Mouse (Mus musculus): ENCODE measurements around the gene Scube3. TPM values are rescaled to one million over a fixed set of nuclear protein-coding genes. Genes with fewer than 3 reads are reported as not detected.
A peak's percentile ranks its signal among the peaks of the same experiment; 100 is the strongest.

Gene Scube3
- total and polyA plus RNA-seq, 3 experiments, result 0.22 TPM; not detected in 2

GRCm38 (mm10) chr17:28204052-28204720 is 62.2 kb downstream of the Scube3 start:
- Histone ChIP-seq H3K4me1 (ENCODE audit: insufficient read depth, low read depth, low read length) (peaks cover 49% of the 10 kb centered on the region), H3K36me3 (replicated peaks) (peaks cover 70% of the 10 kb centered on the region)
- DNase-seq (ENCODE audit: low spot score), result peak; percentile 53

DNA sequence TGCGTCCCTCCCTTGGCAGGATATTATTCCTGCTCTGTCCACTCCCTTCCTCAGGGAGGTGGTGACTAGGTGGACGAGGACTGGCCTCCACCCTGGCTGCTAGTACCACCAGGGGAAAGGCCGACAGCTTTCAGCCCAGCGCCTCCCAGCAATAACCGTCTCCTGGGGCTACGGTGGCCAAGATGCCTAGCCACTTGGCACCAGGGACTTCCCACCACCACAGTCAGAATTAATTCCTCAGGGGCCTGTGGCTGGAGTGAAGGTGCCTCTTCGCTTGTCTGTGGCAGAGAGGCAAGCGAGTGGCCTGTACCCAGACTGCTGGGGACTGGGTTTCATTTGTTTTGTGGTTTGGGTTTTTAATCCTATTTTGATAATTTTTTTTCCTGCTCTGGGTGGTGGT is 63.5 kb downstream of the Scube3 start:
- TF ChIP-seq POLR2AphosphoS5 (IDR thresholded peaks at IDR 0.05; ENCODE audit: insufficient replicate concordance, low read depth, low read length) (no peak), CTCF (IDR thresholded peaks at IDR 0.05; ENCODE audit: low read depth, low read length) (no peak), GATA1 (IDR thresholded peaks at IDR 0.05; ENCODE audit: borderline replicate concordance, low read length) (no peak), GATA2 (IDR thresholded peaks at IDR 0.05; ENCODE audit: borderline replicate concordance, low read depth, low read length) (no peak), TAL1 (conservative IDR thresholded peaks at IDR 0.05; ENCODE audit: low read depth, low read length) (no peak)
- H3K36me3 ChIP-seq (replicated peaks), result peaks cover 63% of the 10 kb centered on the region
- H3K27me3 ChIP-seq (ENCODE audit: insufficient read depth, low read length), result no peaks in the 10 kb centered on the region
- no peak for DNase-seq (ENCODE audit: low spot score)
- no peak for ATAC-seq (ENCODE audit: extremely low read depth, insufficient number of reproducible peaks, low FRiP score, poor library complexity, severe bottlenecking)
- H3K4me1 ChIP-seq (ENCODE audit: insufficient read depth, low read depth, low read length), result peaks cover 58% of the 10 kb centered on the region
- H3K4me3 ChIP-seq (ENCODE audit: low read depth, low read length), result peak overlapping the region; percentile 13; the same call in 1 of the 2 replicates
- H3K9me3 ChIP-seq (replicated peaks), result no peaks in the 10 kb centered on the region

More at GRCm38 (mm10) chr17:28204052-28204720, 62.2 kb downstream of the Scube3 start:
- TF ChIP-seq GATA2 (IDR thresholded peaks at IDR 0.05; ENCODE audit: borderline replicate concordance, low read depth, low read length) (no peak), CTCF (IDR thresholded peaks at IDR 0.05; ENCODE audit: low read depth, low read length) (peak; percentile 92), POLR2AphosphoS5 (IDR thresholded peaks at IDR 0.05; ENCODE audit: insufficient replicate concordance, low read depth, low read length) (no peak)
- ATAC-seq (ENCODE audit: extremely low read depth, insufficient number of reproducible peaks, low FRiP score, poor library complexity, severe bottlenecking), result no peak
- H3K9me3 ChIP-seq (replicated peaks), result no peaks in the 10 kb centered on the region
- no peaks in the 10 kb centered on the region for H3K27me3 ChIP-seq (ENCODE audit: insufficient read depth, low read length)
- H3K4me3 ChIP-seq (ENCODE audit: low read depth, low read length), result peak overlapping the region; percentile 13; the same call in 1 of the 2 replicates

DNA sequence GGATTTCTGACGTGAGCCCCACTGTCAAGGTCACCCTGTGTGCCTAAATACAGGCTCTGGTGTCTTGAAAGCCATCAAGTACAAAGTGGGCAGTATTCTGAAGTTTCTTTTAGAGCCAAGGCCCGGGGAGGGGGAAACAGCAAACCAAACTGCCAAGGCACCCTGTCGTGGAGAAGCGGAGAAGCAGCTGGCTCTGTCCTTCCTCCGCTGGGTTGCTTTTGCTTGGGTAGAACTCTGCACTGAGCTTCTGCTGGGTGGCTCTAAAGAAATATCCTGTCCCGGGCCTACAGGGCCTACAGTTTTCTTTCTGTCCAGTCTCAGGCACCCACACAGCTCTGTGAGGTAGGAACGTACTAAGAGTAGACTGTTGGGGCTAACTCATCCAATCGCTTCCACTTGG is 65.2 kb downstream of the Scube3 start:
- DNase-seq (ENCODE audit: low spot score) (no peak), ATAC-seq (ENCODE audit: extremely low read depth, insufficient number of reproducible peaks, low FRiP score, poor library complexity, severe bottlenecking) (no peak)
- Histone ChIP-seq H3K9me3 (replicated peaks) (no peaks in the 10 kb centered on the region), H3K4me3 (ENCODE audit: low read depth, low read length) (peak overlapping the region; percentile 91; the same call in 1 of the 2 replicates), H3K27me3 (ENCODE audit: insufficient read depth, low read length) (no peaks in the 10 kb centered on the region), H3K4me1 (ENCODE audit: insufficient read depth, low read depth, low read length) (peaks cover 75% of the 10 kb centered on the region), H3K36me3 (replicated peaks) (peaks cover 59% of the 10 kb centered on the region)
- TF ChIP-seq POLR2AphosphoS5 (IDR thresholded peaks at IDR 0.05; ENCODE audit: insufficient replicate concordance, low read depth, low read length), result no peak
- TF ChIP-seq TAL1 (conservative IDR thresholded peaks at IDR 0.05; ENCODE audit: low read depth, low read length), result no peak
- no peak for TF ChIP-seq GATA2 (IDR thresholded peaks at IDR 0.05; ENCODE audit: borderline replicate concordance, low read depth, low read length)

DNA sequence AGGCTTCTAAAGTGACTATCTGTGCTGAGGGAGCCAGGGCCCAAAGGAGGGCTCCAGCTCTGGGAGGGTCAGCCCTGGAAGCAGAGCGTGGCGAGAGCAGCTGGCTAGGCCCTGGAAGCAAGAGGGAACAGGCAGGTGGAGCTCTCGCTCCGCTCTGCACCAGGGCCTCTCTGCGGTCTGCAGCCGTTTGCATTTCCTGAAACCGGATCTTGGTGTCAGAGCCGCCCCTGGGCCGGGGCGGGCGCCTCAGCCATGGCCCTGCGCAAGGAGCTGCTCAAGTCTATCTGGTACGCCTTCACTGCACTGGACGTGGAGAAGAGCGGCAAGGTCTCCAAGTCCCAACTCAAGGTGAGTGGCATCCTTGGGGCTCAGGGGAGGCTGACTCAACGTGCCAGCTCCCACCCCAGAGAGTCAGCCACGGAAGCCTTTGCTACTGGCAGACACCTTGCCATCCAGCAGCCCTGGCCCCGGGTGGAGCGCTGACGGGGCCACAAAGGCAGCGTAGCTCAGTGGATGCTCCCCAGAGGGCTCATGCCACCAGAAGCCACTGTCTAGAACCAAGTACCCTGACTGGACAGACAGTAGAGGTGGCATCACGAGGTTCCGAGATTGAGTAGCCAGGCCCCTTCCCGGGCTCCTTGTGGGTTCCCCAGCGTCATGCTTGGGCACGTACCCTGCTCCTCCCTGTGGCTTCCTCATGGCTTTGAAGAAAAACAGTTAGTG is 65.8 kb downstream of the Scube3 start, which contains the start of gene Def6:
TSS of gene Def6 (plus strand) at position 188 of the 723 bp plus-strand sequence.
- H3K9me3 ChIP-seq (replicated peaks), result no peaks in the 10 kb centered on the region
- H3K4me3 ChIP-seq (ENCODE audit: low read depth, low read length), result peak within 1 kb of the TSS; percentile 91
- no peaks in the 10 kb centered on the region for H3K27me3 ChIP-seq (ENCODE audit: insufficient read depth, low read length)
- no peak for TF ChIP-seq POLR2AphosphoS5 (IDR thresholded peaks at IDR 0.05; ENCODE audit: insufficient replicate concordance, low read depth, low read length)
- TF ChIP-seq GATA1 (IDR thresholded peaks at IDR 0.05; ENCODE audit: borderline replicate concordance, low read length), result no peak
- no peak for TF ChIP-seq GATA2 (IDR thresholded peaks at IDR 0.05; ENCODE audit: borderline replicate concordance, low read depth, low read length)
- TF ChIP-seq TAL1 (conservative IDR thresholded peaks at IDR 0.05; ENCODE audit: low read depth, low read length), result no peak
- TF ChIP-seq CTCF (IDR thresholded peaks at IDR 0.05; ENCODE audit: low read depth, low read length), result no peak
- H3K36me3 ChIP-seq (replicated peaks), result peaks cover 59% of the 10 kb centered on the region
- ATAC-seq (ENCODE audit: extremely low read depth, insufficient number of reproducible peaks, low FRiP score, poor library complexity, severe bottlenecking) (peak; percentile 58), DNase-seq (ENCODE audit: low spot score) (peak; percentile 88)
- H3K4me1 ChIP-seq (ENCODE audit: insufficient read depth, low read depth, low read length), result peaks cover 81% of the 10 kb centered on the region

DNA sequence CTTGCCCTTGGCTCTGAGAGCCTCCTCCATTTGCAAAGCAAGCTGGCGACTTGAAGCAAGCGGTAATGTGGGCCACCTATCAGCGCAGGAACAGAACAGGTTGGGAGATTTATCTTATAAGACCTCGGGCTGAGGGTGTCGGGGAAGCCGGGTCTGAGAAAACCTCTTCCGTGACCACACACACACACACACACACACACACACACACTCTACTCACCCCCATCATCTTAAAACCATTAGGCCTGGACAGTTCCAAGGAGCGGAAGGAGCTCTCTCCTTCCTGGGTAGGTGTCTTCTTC is 66.3 kb downstream of the Scube3 start:
- TF ChIP-seq GATA2 (IDR thresholded peaks at IDR 0.05; ENCODE audit: borderline replicate concordance, low read depth, low read length), result no peak
- TF ChIP-seq GATA1 (IDR thresholded peaks at IDR 0.05; ENCODE audit: borderline replicate concordance, low read length), result no peak
- no peak for TF ChIP-seq CTCF (IDR thresholded peaks at IDR 0.05; ENCODE audit: low read depth, low read length)
- TF ChIP-seq POLR2AphosphoS5 (IDR thresholded peaks at IDR 0.05; ENCODE audit: insufficient replicate concordance, low read depth, low read length), result no peak
- no peak for TF ChIP-seq TAL1 (conservative IDR thresholded peaks at IDR 0.05; ENCODE audit: low read depth, low read length)

DNA sequence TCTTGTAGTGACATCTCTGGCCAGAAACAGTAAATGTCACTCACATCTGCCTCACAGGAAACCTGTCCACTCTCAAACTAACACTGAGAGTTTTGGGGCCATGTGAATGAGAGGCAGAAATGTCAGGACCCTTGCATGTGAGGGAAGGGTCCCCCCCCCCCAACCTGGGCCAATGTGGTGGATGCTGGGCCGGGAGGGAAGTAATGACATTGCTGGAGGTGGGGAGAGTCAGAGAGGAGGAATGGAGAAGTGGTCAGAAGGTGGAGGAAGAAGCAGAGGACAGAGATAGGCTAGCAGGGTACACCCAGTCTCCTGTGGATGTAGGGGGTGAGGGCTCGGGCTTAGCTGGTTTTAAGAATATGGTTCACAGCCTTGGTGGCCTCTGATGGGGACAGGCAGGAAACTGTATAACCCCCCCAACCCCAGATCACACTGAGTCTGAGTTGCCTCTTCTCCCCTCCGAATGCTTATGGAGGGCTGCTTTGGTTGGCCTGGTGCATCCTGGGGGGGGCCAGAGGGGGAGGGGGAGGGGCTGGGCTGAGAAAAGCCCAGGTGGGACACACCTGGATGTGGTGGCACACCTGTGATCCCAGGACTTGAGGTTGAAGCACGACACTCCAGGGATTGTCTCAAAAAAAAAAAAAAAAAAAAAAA is 67.6 kb downstream of the Scube3 start:
- Histone ChIP-seq H3K9me3 (replicated peaks) (no peaks in the 10 kb centered on the region), H3K27me3 (ENCODE audit: insufficient read depth, low read length) (no peaks in the 10 kb centered on the region), H3K4me1 (ENCODE audit: insufficient read depth, low read depth, low read length) (peaks cover 93% of the 10 kb centered on the region), H3K36me3 (replicated peaks) (peaks cover 61% of the 10 kb centered on the region), H3K4me3 (ENCODE audit: low read depth, low read length) (peak overlapping the region; percentile 91)
- DNase-seq (ENCODE audit: low spot score) (peak; percentile 58), ATAC-seq (ENCODE audit: extremely low read depth, insufficient number of reproducible peaks, low FRiP score, poor library complexity, severe bottlenecking) (no peak)
- TF ChIP-seq POLR2AphosphoS5 (IDR thresholded peaks at IDR 0.05; ENCODE audit: insufficient replicate concordance, low read depth, low read length) (no peak), GATA2 (IDR thresholded peaks at IDR 0.05; ENCODE audit: borderline replicate concordance, low read depth, low read length) (no peak)

More for the DNA sequence above, 66.3 kb downstream of the Scube3 start:
- Histone ChIP-seq H3K36me3 (replicated peaks) (peaks cover 59% of the 10 kb centered on the region), H3K4me1 (ENCODE audit: insufficient read depth, low read depth, low read length) (peaks cover 87% of the 10 kb centered on the region), H3K4me3 (ENCODE audit: low read depth, low read length) (peak overlapping the region; percentile 91), H3K27me3 (ENCODE audit: insufficient read depth, low read length) (no peaks in the 10 kb centered on the region), H3K9me3 (replicated peaks) (no peaks in the 10 kb centered on the region)
- ATAC-seq (ENCODE audit: extremely low read depth, insufficient number of reproducible peaks, low FRiP score, poor library complexity, severe bottlenecking) (no peak), DNase-seq (ENCODE audit: low spot score) (no peak)

All from G1E (cell line).